In the genomic region with DNA sequence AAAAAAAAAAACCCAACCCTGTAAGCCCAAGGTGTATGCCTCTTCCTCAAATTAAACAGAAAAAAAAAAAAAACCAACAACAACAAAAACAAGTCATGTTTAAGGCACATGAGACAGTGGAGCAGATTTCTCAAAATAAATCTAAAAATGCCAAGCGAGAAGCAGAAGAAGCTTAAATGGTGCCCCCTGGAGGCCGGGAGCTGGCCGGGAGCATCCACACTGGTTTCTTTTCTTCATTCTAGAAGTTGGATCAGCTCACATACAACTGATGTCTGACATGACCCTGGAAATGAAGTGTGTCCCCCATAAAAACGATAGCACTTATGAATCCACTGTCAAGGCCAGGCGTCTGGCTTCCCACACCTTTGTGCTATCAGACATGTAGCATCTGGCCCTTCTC, we compare ENCODE assay signal across 9 mouse cellular contexts. TPM values are rescaled to one million over a fixed set of nuclear protein-coding genes. Genes with fewer than 3 reads are reported as not detected.
DNase-seq lines count a peak whose midpoint lies in the region; ATAC-seq and TF ChIP-seq lines count a peak whose summit lies in the region.
"Had no signal": no experiment of that assay in that cellular context is flagged by ENCODE, and none has a peak within 500 bp of the region (broad histone marks: within the 10 kb centered on the region; RNA-seq: fewer than 3 reads in every experiment).

No protein-coding gene starts in this region.

- no peaks in the 10 kb centered on the region for H3K4me1 ChIP-seq in embryonic facial prominence, embryonic 11.5 days (ENCODE audit: control insufficient read depth, insufficient read depth, low read length)
- no peaks in the 10 kb centered on the region for H3K4me1 ChIP-seq in lung, postnatal 0 days (ENCODE audit: insufficient read depth, low read depth, low read length)
- H3K4me1 ChIP-seq: midbrain, embryonic 12.5 days had no signal

- no peak overlapping the region for H3K27ac ChIP-seq in embryonic facial prominence, embryonic 11.5 days (replicated peaks; ENCODE audit: low read depth, low read length)
- H3K27ac ChIP-seq in lung, postnatal 0 days (ENCODE audit: low read length) = no peak overlapping the region
- H3K27ac ChIP-seq: midbrain, embryonic 12.5 days had no signal

- H3K9ac ChIP-seq in embryonic facial prominence, embryonic 11.5 days (replicated peaks; ENCODE audit: low read length) = no peak overlapping the region
- H3K9ac ChIP-seq in lung, postnatal 0 days (replicated peaks; ENCODE audit: low read depth) = no peak overlapping the region
- H3K9ac ChIP-seq: midbrain, embryonic 12.5 days had no signal

- no peak overlapping the region for H3K4me2 ChIP-seq in embryonic facial prominence, embryonic 11.5 days (ENCODE audit: low read depth, low read length)
- no peak overlapping the region for H3K4me2 ChIP-seq in lung, postnatal 0 days (replicated peaks; ENCODE audit: low read depth, low read length)
- H3K4me2 ChIP-seq: midbrain, embryonic 12.5 days had no signal

- H3K4me3 ChIP-seq in embryonic facial prominence, embryonic 11.5 days (ENCODE audit: low read depth, low read length) = no peak overlapping the region
- H3K4me3 ChIP-seq in lung, postnatal 0 days (ENCODE audit: low read depth, low read length) = no peak overlapping the region
- H3K4me3 ChIP-seq: midbrain, embryonic 12.5 days had no signal

- peak; percentile 58 to 61 for DNase-seq in cerebellum, postnatal 10 days
- DNase-seq in cerebellum, adult 9-11 months = no peak
- DNase-seq in layer of hippocampus, adult 18-20 months (ENCODE audit: low spot score in 2 of 2) = peak; percentile 10 to 57
- DNase-seq in layer of hippocampus, adult 9-10 months (ENCODE audit: low spot score) = no peak
- peak; percentile 20 for DNase-seq in ES-CJ7 (ENCODE audit: low read depth, low spot score)
- DNase-seq in embryonic facial prominence, embryonic 11.5 days (ENCODE audit: low spot score) = peak; percentile 54
- peak; percentile 51 for DNase-seq in lung, postnatal 0 days (ENCODE audit: low spot score)

- H3K27me3 ChIP-seq in embryonic facial prominence, embryonic 11.5 days (ENCODE audit: control insufficient read depth, insufficient read depth, low read length) = no peaks in the 10 kb centered on the region
- H3K27me3 ChIP-seq in lung, postnatal 0 days (replicated peaks; ENCODE audit: insufficient read depth, low read length) = no peaks in the 10 kb centered on the region
- H3K27me3 ChIP-seq: midbrain, embryonic 12.5 days had no signal

- H3K36me3 ChIP-seq in embryonic facial prominence, embryonic 11.5 days (replicated peaks; ENCODE audit: control insufficient read depth, insufficient read depth, low read depth, low read length) = peaks cover 4% of the 10 kb centered on the region; the same call in 1 of the 2 replicates
- H3K36me3 ChIP-seq in lung, postnatal 0 days (ENCODE audit: insufficient read depth, low read length) = peaks cover 49% of the 10 kb centered on the region

- peak; percentile 59 for TF ChIP-seq CTCF in lung, postnatal 0 days (IDR thresholded peaks at IDR 0.05)

- 52% methylated on average over 5 of the region's 5 CpGs for WGBS in embryonic facial prominence, embryonic 11.5 days
- WGBS in lung, postnatal 0 days = 51% methylated on average over 5 of the region's 5 CpGs

- no peak for TF ChIP-seq EP300 in lung, postnatal 0 days (IDR thresholded peaks at IDR 0.05)

- H3K9me3 ChIP-seq in embryonic facial prominence, embryonic 11.5 days (replicated peaks; ENCODE audit: control insufficient read depth, low read length) = no peaks in the 10 kb centered on the region
- H3K9me3 ChIP-seq in lung, postnatal 0 days (ENCODE audit: low read length) = no peaks in the 10 kb centered on the region
- H3K9me3 ChIP-seq: midbrain, embryonic 12.5 days had no signal

- no peak for ATAC-seq in embryonic facial prominence, embryonic 11.5 days (replicated peaks; ENCODE audit: insufficient number of reproducible peaks, low FRiP score, low TSS enrichment, low read depth)
- no peak for ATAC-seq in lung, postnatal 0 days
- no peak for ATAC-seq in erythroid progenitor cell, adult 5-6 weeks (replicated peaks; ENCODE audit: low FRiP score, poor library complexity, severe bottlenecking)

RNA-seq across cellular contexts. Expression of gene Zfyve26, which starts 35.1 kb away (rescaled TPM):
- 10 to 100 TPM; 32.7 to 33.6 TPM for total RNA-seq in layer of hippocampus, adult 18-20 months (2021)
- 9.7 and 12.4 TPM in 2 replicates for polyA plus RNA-seq in embryonic facial prominence, embryonic 11.5 days (2014; fragmentation: Nextera tagmentation; extraction: Ambion mirVana)
- 7.0 and 8.0 TPM in 2 replicates for polyA plus RNA-seq in lung, postnatal 0 days (2015; fragmentation: Nextera tagmentation; extraction: Ambion mirVana)
- 26.4 and 40.0 TPM in 2 replicates for total RNA-seq in erythroid progenitor cell, adult 5-6 weeks (2015; ENCODE audit: low replicate concordance)
- 30.8 and 39.4 TPM in 2 replicates for total RNA-seq in erythroid progenitor cell, adult 5-6 weeks (2017; ENCODE audit: low replicate concordance)

RNA-seq across cellular contexts. Expression of gene Rad51b, which starts 36.0 kb away (rescaled TPM):
- total RNA-seq in layer of hippocampus, adult 18-20 months (2021) = under 1 TPM in 1 of 2 experiments, not detected in 1; 0.17 TPM
- 4.9 and 6.3 TPM in 2 replicates for polyA plus RNA-seq in embryonic facial prominence, embryonic 11.5 days (2014; fragmentation: Nextera tagmentation; extraction: Ambion mirVana)
- polyA plus RNA-seq in lung, postnatal 0 days (2015; fragmentation: Nextera tagmentation; extraction: Ambion mirVana) = 1.3 and 1.5 TPM in 2 replicates
- total RNA-seq in erythroid progenitor cell, adult 5-6 weeks (2015; ENCODE audit: low replicate concordance) = 5.8 and 12.6 TPM in 2 replicates
- 9.5 and 9.6 TPM in 2 replicates for total RNA-seq in erythroid progenitor cell, adult 5-6 weeks (2017; ENCODE audit: low replicate concordance)

RNA-seq across cellular contexts. Expression of gene Rdh12, which starts 52.3 kb away (rescaled TPM):
- 1 to 10 TPM; 3.2 to 5.0 TPM for total RNA-seq in layer of hippocampus, adult 18-20 months (2021)
- 2.1 and 2.8 TPM in 2 replicates for polyA plus RNA-seq in embryonic facial prominence, embryonic 11.5 days (2014; fragmentation: Nextera tagmentation; extraction: Ambion mirVana)
- polyA plus RNA-seq in lung, postnatal 0 days (2015; fragmentation: Nextera tagmentation; extraction: Ambion mirVana) = 0.61 and 0.69 TPM in 2 replicates
- 0.84 and 4.7 TPM in 2 replicates for total RNA-seq in erythroid progenitor cell, adult 5-6 weeks (2015; ENCODE audit: low replicate concordance)
- 2.3 and 5.7 TPM in 2 replicates for total RNA-seq in erythroid progenitor cell, adult 5-6 weeks (2017; ENCODE audit: low replicate concordance)

Comparison
In these comparisons a context has a peak if more than half of its experiments do, and no peak if none do; other contexts are left out.
1. DNase-seq: peak in cerebellum, postnatal 10 days (2 of 2), layer of hippocampus, adult 18-20 months (2 of 2), ES-CJ7 (single experiment), embryonic facial prominence, embryonic 11.5 days (single experiment) and lung, postnatal 0 days (single experiment); none in cerebellum, adult 9-11 months (single experiment) and layer of hippocampus, adult 9-10 months (single experiment).
2. RNA of gene Rad51b, which starts 36.0 kb away (total RNA-seq): 5.8 to 12.6 TPM in erythroid progenitor cell, adult 5-6 weeks; 0.17 TPM in layer of hippocampus, adult 18-20 months; every median in the first group is over 4 times any median in the second.